Mouse (Mus musculus) adrenal gland, postnatal 25 days (tissue): Measurements from ENCODE around the gene Hsf2. TPM values are rescaled to one million over a fixed set of nuclear protein-coding genes. Genes with fewer than 3 reads are reported as not detected.
A peak's percentile ranks its signal among the peaks of the same experiment; 100 is the strongest.
"Not testable (repeated sequence)": the region's sequence is repeated elsewhere in the genome, so short reads cannot be mapped to it uniquely, and the experiment has no call there.

ENCODE experiments used
- DNase-seq: peaks from one replicate; pipeline ENCODE4 v3.0.0; 2021; ENCODE audit warnings: mixed read lengths
- long read RNA-seq: library from polyadenylated mRNA; stranded (forward); transcript quantifications from one replicate; pipeline ENCODE4 v2.0.0, GENCODE M21; 2021
- total RNA-seq: library from RNA; stranded (reverse); gene quantifications from 2 replicates; pipeline ENCODE4 v1.2.3, GENCODE M21; 2021

The Hsf2 gene
- total RNA-seq: 17.2 and 20.0 TPM in 2 replicates
- long read RNA-seq, partial matches to known transcripts: 1 of 9 reads
- long read RNA-seq, other reads (novel, unspliced or antisense): 4 of 9 reads

DNA sequence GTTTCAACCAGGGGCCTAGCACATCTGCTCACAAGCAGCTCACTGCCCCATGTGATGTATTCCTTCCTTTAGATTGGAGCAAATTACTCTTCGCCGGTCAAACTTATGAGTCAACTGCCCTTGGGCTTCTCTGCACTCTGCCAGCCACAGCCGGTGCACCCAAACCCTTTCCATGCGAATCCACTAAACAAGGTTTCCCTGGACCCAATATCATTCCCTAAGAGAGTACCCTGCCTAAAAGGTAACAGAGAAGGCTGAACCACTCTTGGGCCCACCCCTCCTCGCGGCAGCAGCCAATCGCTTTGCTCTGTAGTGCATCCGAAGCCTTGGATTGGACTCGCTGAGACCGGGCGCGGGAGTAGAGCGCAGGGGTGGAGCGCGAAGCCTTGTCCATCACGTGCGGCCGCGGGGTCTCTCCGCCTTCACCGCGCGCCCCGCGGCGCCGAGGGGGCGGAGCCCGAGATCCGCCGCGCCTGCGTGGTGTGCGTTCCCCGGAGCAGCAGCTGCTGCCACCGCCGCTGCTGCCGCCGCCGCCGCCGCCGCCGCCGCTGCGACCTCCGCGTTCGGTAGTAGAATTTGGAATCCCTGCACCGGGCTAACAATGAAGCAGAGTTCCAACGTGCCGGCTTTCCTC is at the start of gene Hsf2:
Gene Hsf2, plus strand, starts transcription at position 478 of the 634 bp plus-strand sequence.
- peak; percentile 96 for DNase-seq

DNA sequence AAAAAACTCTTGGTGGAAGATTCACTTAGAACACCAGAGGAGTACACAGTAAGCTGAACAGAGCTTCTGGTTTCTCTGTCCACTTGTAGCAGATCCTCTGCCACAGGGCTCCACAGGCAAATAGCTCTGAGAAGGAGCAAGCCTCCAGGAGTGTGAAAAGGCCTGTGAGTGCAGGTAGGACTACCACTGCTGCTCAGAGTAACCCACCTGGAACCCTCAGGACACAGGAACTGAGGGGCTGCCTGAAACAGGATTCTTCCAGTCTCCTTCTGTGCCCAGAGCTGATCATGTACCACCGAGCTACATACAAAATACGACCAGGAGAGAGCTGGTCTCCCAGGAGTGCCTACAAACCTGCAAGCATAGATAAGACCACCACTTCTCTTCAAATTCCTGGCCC is 48.3 kb upstream of the Hsf2 start:
- no peak for DNase-seq

DNA sequence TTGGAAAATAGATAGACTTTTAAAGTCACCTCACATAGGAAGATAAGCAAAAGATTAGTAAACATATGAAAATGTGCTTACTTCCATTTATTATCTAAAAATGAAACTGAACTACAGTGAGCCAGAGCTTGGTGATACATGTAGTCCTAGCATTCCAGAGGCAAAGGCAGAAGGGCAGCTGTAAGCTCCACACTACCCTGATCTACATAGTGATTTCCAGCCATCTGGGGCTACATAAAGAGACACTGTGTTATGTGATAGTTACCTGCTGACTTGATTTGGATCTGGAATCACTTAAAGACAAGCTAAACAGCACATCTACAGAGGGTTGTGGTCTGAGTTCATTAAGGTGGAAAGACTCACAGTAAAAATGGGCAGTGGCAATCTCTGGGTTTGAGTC is 45.1 kb upstream of the Hsf2 start:
- DNase-seq: no peak

DNA sequence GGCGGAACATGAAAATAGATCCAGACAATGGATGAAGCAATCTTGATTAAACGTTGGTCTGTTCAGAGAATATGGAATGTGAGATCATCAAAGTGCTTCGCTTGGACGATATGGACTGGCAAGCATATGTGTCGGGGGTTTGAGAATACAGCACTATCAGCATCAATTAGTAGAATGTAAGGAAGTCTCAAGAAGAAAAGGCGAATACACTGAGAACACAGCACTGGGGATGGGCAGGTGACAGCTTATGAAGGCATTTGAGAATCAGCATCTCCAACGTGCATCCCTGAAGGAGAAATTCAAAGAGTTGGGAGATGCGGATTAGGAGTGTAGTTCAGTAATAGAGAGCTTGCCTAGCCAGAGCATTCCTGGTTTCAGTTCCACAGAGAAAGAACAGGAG is 41.8 kb upstream of the Hsf2 start:
- no peak for DNase-seq

DNA sequence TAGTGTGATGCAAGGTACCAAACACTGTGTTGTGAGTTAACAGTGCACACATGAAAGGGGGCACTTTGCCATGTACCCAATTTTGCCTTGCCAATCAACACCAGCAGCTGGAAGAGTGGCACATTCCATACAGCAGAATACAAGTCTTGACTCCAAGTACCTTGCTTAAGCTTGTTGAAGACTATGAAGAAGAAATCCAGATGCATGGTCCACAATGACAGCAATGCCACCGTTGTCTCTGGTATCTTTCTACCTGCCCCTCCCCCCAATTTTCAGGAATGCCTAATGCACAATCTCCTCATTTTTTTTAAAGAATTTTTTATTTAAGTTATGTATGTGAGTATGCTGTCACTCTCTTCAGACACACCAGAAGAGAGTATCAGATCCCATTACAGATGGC is 40.5 kb upstream of the Hsf2 start:
- no peak for DNase-seq

DNA sequence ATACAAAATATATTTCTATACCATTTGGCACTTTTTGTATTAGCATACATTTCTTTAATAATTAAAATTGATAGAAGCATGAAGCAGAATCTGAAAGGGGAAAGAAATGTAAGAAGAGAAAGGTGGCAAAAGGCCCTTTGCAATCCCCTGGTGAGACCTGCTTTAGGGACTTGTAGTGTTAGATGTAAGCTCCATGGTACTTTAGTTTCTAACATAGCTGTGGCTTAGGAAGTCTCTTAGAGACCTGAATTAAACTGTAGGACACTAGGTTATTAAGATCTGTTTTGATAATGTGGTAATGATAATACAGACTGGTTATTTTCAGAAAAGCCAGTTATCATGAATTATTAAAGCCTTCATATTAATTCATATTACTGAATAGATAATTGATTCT is 38.5 kb upstream of the Hsf2 start:
- DNase-seq: no peak

DNA sequence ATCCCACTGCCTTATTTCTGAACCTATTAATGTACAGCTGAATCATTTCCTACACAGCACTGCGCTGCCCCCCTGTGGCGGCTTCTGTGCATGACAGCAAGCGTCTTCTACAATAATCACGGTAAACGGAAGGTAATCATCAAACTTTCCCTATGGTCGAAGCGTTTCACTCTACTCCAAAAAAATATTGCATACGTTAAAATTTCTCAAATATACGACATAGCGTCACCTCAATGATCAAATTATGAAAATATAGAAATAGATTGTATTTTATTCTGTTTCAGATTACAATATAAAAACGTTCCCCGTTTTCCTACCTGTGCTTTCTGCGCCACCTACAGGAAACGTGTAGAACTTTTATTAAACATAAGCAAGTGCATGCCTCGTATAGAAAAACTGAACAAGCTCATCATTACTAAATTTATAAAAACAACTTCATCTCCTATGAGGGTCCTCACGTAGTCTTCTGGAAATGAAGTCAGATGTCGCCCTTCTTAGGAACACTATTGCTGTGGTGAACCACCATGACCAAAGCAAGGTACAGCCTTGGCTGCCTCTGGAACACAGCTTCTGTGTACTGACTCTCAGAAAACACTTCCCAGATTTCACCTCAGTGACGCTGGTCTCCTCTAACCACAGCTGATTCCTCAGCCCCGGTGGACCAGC is 38.0 kb upstream of the Hsf2 start:
- peak; percentile 82 for DNase-seq

DNA sequence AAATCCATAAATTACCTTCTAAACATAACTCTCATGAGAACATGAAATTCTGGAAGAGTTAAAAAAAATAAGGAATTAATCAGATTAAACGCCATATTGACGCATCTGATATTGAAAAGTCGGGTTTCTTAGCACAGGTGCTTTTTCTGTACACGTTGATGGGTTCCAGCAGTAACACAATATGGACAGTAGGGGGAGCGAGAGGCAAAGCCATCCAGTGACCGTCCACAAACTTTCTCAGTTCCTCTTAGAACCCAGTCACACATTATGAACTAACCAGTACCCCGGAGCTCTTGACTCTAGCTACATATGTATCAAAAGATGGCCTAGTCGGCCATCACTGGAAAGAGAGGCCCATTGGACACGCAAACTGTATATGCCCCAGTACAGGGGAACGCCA is 22.9 kb upstream of the Hsf2 start:
- not testable (repeated sequence) for DNase-seq

DNA sequence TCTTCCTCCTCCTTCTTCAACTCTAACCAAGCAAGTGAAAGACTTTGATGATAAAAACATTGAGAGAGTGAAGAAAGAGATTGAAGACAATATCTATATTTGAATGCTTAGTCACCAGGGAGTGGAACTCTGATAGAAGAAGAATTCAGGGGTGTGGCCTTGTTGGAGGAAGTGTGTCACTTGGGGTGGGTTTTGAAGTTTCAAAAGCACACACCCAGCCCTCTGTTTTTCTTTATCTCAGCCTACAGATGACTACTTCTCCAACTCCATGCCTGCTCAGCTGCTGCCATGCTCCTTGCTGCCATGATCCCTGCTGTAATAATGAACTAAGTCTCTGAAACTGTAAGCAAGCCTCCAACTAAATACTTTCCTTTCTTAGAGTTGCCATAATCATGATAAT is 20.4 kb upstream of the Hsf2 start:
- no peak for DNase-seq

DNA sequence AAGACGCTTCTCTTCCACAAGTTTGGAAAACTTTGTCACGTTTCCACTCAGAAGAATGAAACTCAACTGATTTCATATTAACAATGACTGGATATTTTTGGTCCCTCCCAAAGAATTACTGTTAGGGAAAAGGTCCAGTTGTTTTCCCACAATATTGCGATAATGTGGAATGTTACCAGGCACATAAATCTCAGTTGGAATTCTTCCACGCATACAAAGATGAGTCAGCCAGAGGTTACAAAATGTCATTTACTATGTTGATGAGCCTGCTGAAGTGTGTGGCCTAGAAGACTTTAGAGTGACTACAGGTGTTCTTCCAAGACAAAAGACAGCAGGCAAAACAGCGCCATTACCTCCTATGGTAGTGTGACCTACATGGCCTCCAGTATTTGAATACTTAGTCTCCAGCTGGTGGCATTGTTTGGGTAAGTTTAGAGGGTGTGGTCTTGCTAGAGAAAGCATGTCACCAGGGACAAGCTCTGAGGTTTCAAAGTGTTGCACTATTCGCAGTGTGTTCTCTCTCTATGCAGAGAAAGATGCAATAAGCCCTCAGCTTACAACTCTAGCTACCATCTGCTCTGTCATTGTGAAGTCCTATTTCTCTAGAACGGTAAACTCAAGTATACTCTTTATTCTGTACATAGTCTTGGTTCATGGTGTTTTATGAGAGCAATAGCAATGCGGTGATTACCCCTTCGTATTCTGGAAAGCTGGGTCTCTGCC is 8.9 kb upstream of the Hsf2 start:
- DNase-seq: no peak

DNA sequence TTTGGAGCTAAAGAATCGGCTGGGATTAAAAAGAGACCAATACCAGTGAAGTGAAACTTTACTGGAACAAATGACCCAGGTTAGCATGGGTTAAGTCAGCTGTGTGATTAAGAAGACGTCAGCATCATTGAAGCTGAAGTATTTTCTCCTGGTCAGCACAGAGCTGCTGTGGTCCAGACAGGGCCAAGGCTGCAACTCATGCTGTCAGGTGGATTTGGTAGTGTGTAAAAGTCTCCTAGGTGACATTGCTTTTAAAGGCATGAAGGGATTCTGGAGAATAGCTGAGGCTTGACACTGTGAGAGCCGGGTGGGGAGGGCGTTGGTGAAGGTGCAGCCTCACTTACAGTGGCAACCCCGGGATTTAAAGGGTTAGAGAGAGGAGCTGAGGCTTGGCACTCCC is 4.5 kb upstream of the Hsf2 start:
- no peak for DNase-seq

DNA sequence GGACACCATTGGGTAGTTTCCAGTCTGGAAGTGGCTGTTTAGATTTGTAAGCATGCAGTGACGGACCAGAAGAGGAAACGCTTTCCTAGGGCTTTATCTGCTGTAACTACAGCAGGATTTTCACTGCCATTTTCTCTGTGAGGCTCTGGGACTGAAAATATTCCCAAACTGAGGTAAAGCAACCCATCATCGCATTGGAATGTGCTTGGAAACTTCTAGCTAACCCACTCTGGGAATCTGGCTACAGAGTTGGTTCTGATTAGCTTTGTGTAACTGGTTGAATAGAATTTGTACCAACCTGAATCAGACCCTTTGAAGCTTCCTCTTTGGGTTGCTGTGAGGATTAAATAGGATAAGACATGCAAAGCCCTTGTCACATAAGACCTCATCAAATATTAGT is 1.4 kb upstream of the Hsf2 start:
- no peak for DNase-seq

DNA sequence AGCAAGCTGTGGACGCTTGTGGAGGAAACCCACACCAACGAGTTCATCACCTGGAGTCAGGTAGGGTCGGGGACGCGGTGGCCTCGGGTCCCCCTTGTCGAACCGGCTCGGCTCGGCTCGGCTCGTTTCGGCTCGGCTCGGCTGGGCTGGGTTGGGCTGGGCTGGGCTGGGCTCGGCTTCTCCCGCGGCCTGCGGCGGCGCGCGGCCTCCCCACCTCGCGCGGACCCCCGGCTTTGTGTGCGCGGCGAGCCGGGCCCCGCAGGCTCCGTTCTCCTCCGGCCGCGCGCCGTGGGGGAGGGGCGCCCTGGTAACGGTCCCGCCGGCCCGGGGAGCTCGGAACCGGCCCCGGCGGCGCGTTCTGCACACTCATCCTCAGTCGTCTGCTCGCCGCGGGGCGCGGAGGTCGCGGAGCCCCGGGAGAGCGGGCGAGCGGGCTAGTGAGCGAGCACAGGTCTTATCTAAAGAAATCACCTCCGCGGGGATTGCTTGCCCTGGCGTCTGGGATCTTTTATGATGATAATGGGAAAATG is 422 bp downstream of the Hsf2 start:
- DNase-seq: peak; percentile 81

DNA sequence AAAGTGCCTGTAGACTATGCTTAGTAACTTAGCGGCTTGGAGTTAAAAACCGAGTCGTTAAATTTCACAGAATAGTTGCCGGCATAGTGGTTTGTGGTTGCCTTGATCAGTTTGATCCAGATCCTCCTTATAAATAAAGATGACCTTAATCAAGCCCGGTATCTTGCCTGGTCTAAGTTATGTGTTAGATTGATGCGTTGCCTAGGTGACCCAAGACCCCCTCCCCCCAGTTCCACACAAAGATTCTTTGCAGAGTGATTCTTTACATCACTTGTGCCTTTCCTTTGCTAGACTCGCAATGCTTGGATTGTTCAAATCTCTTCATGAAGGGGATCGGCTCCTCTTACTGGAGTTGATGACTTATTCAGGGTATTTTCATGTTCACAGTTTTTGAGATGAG is 1.0 kb downstream of the Hsf2 start:
- no peak for DNase-seq

DNA sequence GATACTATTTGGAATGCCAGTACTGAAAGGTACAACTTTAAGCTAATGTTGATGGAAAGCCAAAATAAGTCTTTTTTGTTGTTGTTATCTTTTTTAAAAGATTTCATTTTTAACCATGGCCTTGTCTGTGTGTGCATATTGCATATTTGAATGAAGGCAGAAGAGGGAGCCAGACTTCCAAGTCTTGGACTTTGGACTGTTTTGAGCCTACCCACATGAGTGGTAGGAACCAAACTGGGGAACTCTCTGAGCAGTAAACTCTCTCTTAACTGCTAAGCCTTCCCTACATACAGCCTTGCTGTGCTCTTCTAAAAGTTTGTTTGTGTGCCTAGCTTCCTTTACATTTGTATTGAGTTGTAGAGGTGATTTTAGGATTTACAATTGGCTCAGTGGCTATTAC is 2.4 kb downstream of the Hsf2 start:
- DNase-seq: no peak

DNA sequence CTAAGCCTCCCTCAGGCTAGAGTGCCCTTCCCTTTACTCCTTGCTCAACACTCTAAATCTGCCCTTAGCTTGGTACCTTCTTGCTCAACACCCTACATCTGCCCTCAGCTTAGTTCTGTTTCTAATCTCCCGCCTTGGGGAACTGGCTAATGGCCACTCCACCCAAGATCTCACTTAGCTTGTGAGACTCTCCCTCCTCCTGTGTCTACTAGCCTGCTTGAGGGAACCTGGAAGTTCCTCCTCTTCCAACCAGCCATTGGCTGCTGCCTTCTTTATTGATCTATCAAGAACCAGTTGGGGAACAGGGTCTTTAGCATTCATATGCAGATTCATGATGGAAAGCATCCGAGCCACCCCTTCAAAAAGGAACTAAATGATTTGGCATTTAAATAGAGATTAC is 5.9 kb downstream of the Hsf2 start:
- DNase-seq: no peak

DNA sequence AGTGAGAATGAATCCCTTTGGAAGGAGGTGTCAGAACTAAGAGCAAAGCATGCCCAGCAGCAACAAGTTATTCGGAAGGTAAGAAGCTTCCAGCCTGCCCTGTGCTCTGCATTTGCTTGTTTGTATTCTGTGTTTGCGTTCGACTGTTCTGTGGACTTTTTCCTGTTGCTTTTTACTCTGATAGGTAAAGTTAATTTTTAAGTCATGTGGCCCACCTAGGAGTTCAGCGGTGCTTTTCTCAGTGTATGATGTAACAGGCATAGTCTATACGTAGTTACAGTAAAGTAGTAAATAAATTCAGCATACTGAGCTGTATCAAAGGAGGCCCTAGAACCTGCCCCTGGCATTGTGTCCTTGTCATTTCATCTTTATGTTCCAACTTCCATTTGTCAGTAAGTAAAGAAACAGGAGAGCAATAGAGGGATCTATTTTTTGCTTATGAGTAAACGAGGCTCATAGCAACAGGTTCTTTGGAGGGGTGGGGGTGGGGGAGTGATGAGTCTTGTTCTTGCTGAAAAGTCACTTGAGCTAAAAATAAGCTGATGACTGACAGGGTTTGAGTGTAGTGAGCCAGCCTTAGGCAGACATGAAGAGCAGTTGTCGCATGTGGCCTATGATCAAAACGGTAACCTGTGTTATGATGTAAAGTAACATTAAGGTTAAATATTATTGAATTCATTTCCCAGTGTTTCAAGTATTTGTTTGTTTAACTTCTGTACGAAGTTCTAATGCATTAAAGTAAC is 13.4 kb downstream of the Hsf2 start:
- no peak for DNase-seq

DNA sequence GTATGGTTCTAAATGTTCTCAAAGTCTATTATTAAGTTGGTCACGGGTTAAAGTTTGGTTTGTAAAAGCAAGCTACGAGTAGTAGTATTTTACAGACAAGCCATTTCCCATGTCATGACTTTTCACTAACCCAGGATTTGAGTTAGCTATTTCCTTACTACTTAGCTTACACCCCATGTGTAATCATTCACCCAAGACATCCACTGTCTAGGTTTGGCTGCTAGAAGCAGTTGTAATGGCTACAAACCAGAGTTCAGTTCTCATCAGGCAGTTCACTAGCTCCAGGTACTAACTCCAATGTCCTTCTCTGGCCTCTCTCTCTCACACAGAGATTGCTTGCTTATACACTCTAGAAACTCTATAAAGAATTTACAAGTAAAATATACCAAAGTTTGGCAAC is 28.4 kb downstream of the Hsf2 start:
- DNase-seq: no peak

DNA sequence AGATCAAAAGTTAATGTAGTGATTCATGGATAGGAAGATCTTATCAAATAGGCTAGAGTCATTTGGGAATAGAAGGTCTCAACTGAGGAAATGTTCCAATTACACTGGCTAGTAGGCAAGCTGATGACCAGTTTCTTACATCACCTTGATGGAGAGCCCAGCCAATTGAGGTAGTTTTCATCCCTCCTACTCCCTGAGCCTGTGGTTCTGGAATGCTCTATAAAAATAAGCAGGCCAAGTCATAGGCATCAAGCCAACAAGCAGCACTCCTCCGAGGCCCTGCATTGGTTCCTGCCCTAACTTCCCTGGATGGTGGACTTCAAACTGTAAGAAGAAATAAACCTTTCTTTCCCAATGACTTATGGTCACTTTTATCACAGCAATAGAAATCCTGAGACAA is 29.1 kb downstream of the Hsf2 start:
- no peak for DNase-seq

DNA sequence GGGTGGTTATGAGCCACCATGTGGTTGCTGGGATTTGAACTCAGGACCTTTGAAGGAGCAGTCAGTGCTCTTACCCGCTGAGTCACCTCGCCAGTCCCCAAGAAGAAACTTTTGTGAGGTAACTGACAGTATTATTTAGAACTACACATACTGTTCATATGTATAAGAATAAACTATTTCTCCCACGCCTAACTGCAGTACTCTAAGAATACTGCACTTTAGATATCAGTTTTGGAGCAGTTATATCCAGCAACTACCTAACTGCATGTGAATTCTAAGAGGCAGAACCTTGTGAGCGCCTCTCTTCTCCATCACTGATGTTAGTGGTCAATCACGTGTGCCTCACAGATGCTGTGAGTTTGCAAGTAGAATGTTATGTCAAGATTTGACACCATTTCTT is 40.3 kb downstream of the Hsf2 start:
- no peak for DNase-seq

DNA sequence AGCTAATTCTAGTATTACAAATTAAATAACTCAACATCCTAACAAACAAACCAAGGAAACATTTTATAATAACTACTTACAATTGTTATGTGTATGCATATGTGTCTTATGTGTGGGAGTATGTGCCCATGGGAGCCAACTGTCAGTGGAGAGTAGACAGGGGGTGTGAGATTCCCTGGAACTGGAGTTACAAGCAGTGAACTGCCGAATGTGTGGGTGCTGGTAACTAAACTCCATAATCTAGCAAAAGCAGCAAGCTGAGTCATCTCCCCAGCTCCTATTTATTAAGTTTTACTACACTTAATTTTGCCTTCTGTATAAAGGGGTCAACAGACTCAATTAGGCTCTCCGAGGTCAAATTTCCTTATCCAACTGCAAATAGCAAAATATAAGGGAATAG is 44.9 kb downstream of the Hsf2 start:
- DNase-seq: no peak

DNA sequence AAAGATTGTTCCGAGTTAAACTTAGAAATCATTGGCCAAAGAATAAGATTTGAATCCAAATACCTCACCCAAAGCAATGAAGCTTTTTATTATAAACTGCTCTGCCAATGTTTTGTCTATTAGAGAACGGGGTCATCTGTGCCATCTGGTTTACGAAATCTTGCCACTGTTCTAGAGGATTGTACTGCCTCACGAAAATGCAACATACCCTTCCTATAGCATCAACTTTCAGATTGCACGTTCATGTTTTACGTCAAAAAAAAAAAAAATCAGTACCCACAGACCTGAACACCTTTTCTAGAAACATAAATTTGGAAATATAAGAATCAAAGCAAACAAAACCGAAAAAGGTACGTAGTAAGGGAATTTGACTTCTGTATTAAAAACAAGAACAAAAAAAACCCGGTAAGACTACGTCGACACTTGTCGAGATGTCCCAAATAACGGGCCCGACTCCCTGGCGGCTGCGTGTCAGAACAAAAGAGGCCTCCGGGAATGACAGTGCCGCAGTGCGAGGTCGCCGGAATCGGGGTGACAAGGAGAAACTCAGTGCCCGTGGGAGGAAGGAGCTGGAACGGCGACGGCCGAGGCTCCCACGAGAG is 45.5 kb downstream of the Hsf2 start:
- DNase-seq: no peak
